Mouse (Mus musculus) cerebellum, adult 2 months (tissue): ENCODE data around the gene Cdc42se2.

ENCODE experiments used
- CTCF ChIP-seq: fragments of 200-500 bp; IDR thresholded peaks from 2 replicates; pipeline ENCODE4 v1.5.1; 2011; ENCODE audit warnings: low read depth, mild to moderate bottlenecking, control low read depth, low read length, moderate library complexity, borderline replicate concordance; ENCODE audit not compliant: insufficient read depth
- POLR2A ChIP-seq: fragments of 200-500 bp; IDR thresholded peaks from 2 replicates; pipeline ENCODE4 v1.6.1; 2011; ENCODE audit warnings: low read length, control low read depth, borderline replicate concordance; ENCODE audit not compliant: insufficient read depth

- no peak for TF ChIP-seq CTCF
- no peak for TF ChIP-seq POLR2A
Observed at GRCm38 (mm10) chr11:54748891-54749290, 38.6 kb downstream of the Cdc42se2 start.
